Mouse (Mus musculus): ENCODE results near the gene Pla2g4f. TPM values are rescaled to one million over a fixed set of nuclear protein-coding genes. Genes with fewer than 3 reads are reported as not detected.

Pla2g4f gene
- not detected for total RNA-seq (2021)
- polyA plus RNA-seq (2012; rRNA removed) = not detected in 2 replicates
- long read RNA-seq = 0 reads

- no peak for DNase-seq
Observed at GRCm38 (mm10) chr2:120313976-120314375, at the start of gene Pla2g4f. Pla2g4f (minus strand) TSS chr2:120314165.

GRCm38 (mm10) chr2:120360425-120360824, 46.5 kb upstream of the Pla2g4f start:
- DNase-seq = no peak

- peak; percentile 93 for DNase-seq
Observed at GRCm38 (mm10) chr2:120352682-120353646, 39.0 kb upstream of the Pla2g4f start, which contains the start of gene Vps39. Vps39 (minus strand) TSS chr2:120353137.

GRCm38 (mm10) chr2:120351321-120351720, 37.4 kb upstream of the Pla2g4f start:
- no peak for DNase-seq

- DNase-seq = peak; percentile 23
Observed at GRCm38 (mm10) chr2:120348120-120348519, 34.2 kb upstream of the Pla2g4f start.

- DNase-seq = no peak
Observed at GRCm38 (mm10) chr2:120341741-120342140, 27.8 kb upstream of the Pla2g4f start.

GRCm38 (mm10) chr2:120337886-120338285, 23.9 kb upstream of the Pla2g4f start:
- no peak for DNase-seq

GRCm38 (mm10) chr2:120331575-120331974, 17.6 kb upstream of the Pla2g4f start:
- no peak for DNase-seq

GRCm38 (mm10) chr2:120315077-120315476, 1.1 kb upstream of the Pla2g4f start:
- no peak for DNase-seq

GRCm38 (mm10) chr2:120314487-120314886, 522 bp upstream of the Pla2g4f start:
- DNase-seq = no peak

- no peak for DNase-seq
Observed at GRCm38 (mm10) chr2:120312276-120312825, 1.6 kb downstream of the Pla2g4f start.

GRCm38 (mm10) chr2:120304113-120304512, 9.9 kb downstream of the Pla2g4f start:
- DNase-seq = no peak

GRCm38 (mm10) chr2:120301076-120301475, 12.9 kb downstream of the Pla2g4f start:
- no peak for DNase-seq

- no peak for DNase-seq
Observed at GRCm38 (mm10) chr2:120299866-120300265, 14.1 kb downstream of the Pla2g4f start.

GRCm38 (mm10) chr2:120296160-120296559, 17.8 kb downstream of the Pla2g4f start:
- DNase-seq = no peak

GRCm38 (mm10) chr2:120291471-120292078, 22.4 kb downstream of the Pla2g4f start:
- peak; percentile 77 for DNase-seq

GRCm38 (mm10) chr2:120288995-120289394, 25.0 kb downstream of the Pla2g4f start, which contains the start of gene Pla2g4d:
Pla2g4d (minus strand) TSS chr2:120289197.
- no peak for DNase-seq

- DNase-seq = no peak
Observed at GRCm38 (mm10) chr2:120288401-120288800, 25.6 kb downstream of the Pla2g4f start.

- DNase-seq = no peak
Observed at GRCm38 (mm10) chr2:120285639-120286038, 28.3 kb downstream of the Pla2g4f start.

GRCm38 (mm10) chr2:120284705-120285104, 29.3 kb downstream of the Pla2g4f start:
- no peak for DNase-seq

GRCm38 (mm10) chr2:120284094-120284493, 29.9 kb downstream of the Pla2g4f start:
- DNase-seq = peak; percentile 53

GRCm38 (mm10) chr2:120283550-120283949, 30.4 kb downstream of the Pla2g4f start:
- peak; percentile 89 for DNase-seq

- no peak for DNase-seq
Observed at GRCm38 (mm10) chr2:120281221-120281620, 32.7 kb downstream of the Pla2g4f start.
